Mouse (Mus musculus): ENCODE data around the gene 1700109H08Rik. TPM values are rescaled to one million over a fixed set of nuclear protein-coding genes. Genes with fewer than 3 reads are reported as not detected.
"Not testable (repeated sequence)": the region's sequence is repeated elsewhere in the genome, so short reads cannot be mapped to it uniquely, and the experiment has no call there.

1700109H08Rik gene
- polyA plus RNA-seq (2012; rRNA removed): 4.9 and 5.8 TPM in 2 replicates

GRCm38 (mm10) chr5:3571266-3571665 lies at the start of gene 1700109H08Rik:
Gene 1700109H08Rik, plus strand, starts transcription at chr5:3571566.
- Histone ChIP-seq H3K4me3 (ENCODE audit: insufficient read depth, low read length) (no peak within 1 kb of the TSS), H3K27ac (ENCODE audit: insufficient read depth, low read length) (no peak within 1 kb of the TSS), H3K4me1 (ENCODE audit: control insufficient read depth, insufficient read depth, low read length) (no peaks in the 10 kb centered on the region)
- TF ChIP-seq POLR2A (IDR thresholded peaks at IDR 0.05; ENCODE audit: extremely low read depth, insufficient read depth, low read length) (no peak), CTCF (IDR thresholded peaks at IDR 0.05; ENCODE audit: extremely low read depth, insufficient read depth, low read length) (no peak)

DNA sequence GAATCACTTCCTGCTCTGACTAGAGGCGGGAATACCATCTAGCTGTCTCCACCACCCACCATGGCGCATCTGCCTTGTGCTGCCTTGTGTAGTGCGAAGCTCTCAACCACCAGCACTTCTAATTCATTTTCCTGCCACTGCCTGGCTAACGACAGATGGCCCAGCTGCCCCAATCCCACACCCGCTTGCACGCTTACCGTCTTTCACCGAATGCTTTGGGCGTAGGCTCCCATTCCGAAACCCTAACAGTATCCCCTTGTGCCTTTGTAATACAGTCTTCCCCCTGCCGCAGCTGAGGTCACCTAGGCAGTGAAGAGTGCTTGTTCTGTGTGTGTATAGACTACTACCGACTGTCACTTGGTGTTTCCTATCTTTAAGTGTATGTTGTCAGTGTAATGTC lies 49.6 kb upstream of the 1700109H08Rik start:
- no peak overlapping the region for H3K4me3 ChIP-seq (ENCODE audit: insufficient read depth, low read length)
- no peak overlapping the region for H3K27ac ChIP-seq (ENCODE audit: insufficient read depth, low read length)
- TF ChIP-seq POLR2A (IDR thresholded peaks at IDR 0.05; ENCODE audit: extremely low read depth, insufficient read depth, low read length): no peak
- no peak for TF ChIP-seq CTCF (IDR thresholded peaks at IDR 0.05; ENCODE audit: extremely low read depth, insufficient read depth, low read length)
- peaks cover 2% of the 10 kb centered on the region for H3K4me1 ChIP-seq (ENCODE audit: control insufficient read depth, insufficient read depth, low read length)

DNA sequence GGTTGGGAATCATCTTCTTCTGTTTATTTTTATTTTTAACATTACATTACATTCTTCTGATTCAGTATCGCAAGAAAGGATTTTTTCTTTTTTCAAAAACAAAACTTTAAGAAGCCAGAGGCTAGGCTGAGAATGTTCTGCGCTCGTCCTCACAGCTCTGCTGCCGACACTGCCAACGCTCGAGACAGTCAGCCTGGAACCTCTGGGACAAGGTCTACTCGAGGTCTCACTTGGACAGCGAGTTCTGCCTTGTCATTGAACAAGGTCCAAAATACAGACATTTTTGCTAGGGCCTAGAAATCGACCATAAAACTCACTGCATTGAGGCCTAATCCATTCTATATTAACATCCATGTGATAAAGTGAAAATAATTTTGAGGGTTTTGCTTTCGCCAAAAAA lies 48.5 kb upstream of the 1700109H08Rik start:
- Histone ChIP-seq H3K4me3 (ENCODE audit: insufficient read depth, low read length) (no peak overlapping the region), H3K4me1 (ENCODE audit: control insufficient read depth, insufficient read depth, low read length) (peaks cover 2% of the 10 kb centered on the region), H3K27ac (ENCODE audit: insufficient read depth, low read length) (no peak overlapping the region)
- TF ChIP-seq POLR2A (IDR thresholded peaks at IDR 0.05; ENCODE audit: extremely low read depth, insufficient read depth, low read length) (no peak), CTCF (IDR thresholded peaks at IDR 0.05; ENCODE audit: extremely low read depth, insufficient read depth, low read length) (no peak)

GRCm38 (mm10) chr5:3527041-3527691 lies 44.2 kb upstream of the 1700109H08Rik start:
- Histone ChIP-seq H3K4me3 (ENCODE audit: insufficient read depth, low read length) (no peak overlapping the region), H3K27ac (ENCODE audit: insufficient read depth, low read length) (no peak overlapping the region), H3K4me1 (ENCODE audit: control insufficient read depth, insufficient read depth, low read length) (no peaks in the 10 kb centered on the region)
- TF ChIP-seq POLR2A (IDR thresholded peaks at IDR 0.05; ENCODE audit: extremely low read depth, insufficient read depth, low read length) (no peak), CTCF (IDR thresholded peaks at IDR 0.05; ENCODE audit: extremely low read depth, insufficient read depth, low read length) (no peak)

- no peak overlapping the region for H3K27ac ChIP-seq (ENCODE audit: insufficient read depth, low read length)
- H3K4me1 ChIP-seq (ENCODE audit: control insufficient read depth, insufficient read depth, low read length): no peaks in the 10 kb centered on the region
- TF ChIP-seq CTCF (IDR thresholded peaks at IDR 0.05; ENCODE audit: extremely low read depth, insufficient read depth, low read length) (no peak), POLR2A (IDR thresholded peaks at IDR 0.05; ENCODE audit: extremely low read depth, insufficient read depth, low read length) (no peak)
- H3K4me3 ChIP-seq (ENCODE audit: insufficient read depth, low read length): no peak overlapping the region
Measured at GRCm38 (mm10) chr5:3529585-3530189, 41.7 kb upstream of the 1700109H08Rik start.

DNA sequence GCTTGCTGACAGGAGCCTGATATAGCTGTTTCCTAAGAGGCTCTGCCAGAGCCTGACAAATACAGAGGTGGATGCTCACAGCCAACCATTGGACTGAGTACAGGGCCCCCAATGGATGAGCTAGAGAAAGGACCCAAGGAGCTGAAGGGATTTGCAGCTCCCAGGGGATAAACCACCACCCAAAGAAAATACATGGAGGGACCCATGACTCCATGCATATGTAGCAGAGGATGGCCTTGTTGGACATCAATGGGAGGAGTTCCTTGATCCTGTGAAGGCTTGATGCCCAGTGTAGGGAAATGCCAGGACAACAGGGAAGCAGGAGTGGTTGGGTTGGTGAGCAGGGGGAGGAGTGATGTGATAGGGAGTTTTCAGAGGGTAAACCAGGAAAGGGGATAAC lies 39.3 kb upstream of the 1700109H08Rik start:
- H3K4me1 ChIP-seq (ENCODE audit: control insufficient read depth, insufficient read depth, low read length); H3K27ac ChIP-seq (ENCODE audit: insufficient read depth, low read length); H3K4me3 ChIP-seq (ENCODE audit: insufficient read depth, low read length): not testable (repeated sequence)

GRCm38 (mm10) chr5:3536592-3537212 lies 34.7 kb upstream of the 1700109H08Rik start:
- Histone ChIP-seq H3K4me3 (ENCODE audit: insufficient read depth, low read length) (no peak overlapping the region), H3K27ac (ENCODE audit: insufficient read depth, low read length) (no peak overlapping the region), H3K4me1 (ENCODE audit: control insufficient read depth, insufficient read depth, low read length) (no peaks in the 10 kb centered on the region)
- no peak for TF ChIP-seq POLR2A (IDR thresholded peaks at IDR 0.05; ENCODE audit: extremely low read depth, insufficient read depth, low read length)

DNA sequence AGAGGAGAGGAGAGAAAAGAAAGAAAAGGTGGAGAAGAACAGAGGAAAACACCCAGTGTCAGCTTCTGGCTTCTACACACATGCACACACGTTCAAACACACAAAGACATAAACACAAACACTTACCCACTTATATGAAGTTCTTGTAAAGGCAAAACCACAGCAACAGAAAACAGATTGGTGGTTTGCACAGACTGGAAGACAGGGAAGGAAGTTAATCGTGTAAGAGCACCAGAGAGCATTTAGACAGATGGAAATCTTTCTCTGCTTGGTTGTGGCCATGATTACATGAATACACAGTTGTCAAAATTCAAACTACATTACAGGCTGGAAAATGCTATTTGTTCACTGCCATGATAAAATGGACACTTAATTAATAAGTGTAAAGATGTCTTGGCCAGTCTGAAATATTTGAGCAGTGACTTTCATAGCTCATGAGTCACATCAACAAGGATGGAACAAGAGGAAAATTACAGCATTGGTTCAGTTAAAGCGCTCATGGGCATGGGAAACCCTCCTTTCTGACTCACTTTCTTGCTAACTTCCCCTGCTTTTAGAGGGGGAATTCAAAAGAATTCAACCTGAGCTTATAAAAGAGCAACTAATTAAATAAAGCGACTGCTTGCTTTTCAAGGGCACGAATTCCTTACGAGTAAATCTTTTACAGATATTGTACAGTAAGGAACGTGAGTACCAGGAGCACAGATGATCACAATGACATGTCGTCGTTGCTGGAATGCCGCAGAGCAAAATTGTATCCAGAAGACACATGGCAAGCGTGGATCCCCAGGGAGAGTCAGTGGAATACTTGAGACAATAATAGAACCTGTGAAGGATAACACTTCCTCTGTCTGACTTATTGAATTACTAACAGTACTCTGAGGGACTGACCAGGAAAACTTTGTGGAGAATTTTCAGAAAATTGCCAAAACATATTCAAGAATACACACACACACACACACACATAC lies 32.6 kb upstream of the 1700109H08Rik start:
- no peaks in the 10 kb centered on the region for H3K4me1 ChIP-seq (ENCODE audit: control insufficient read depth, insufficient read depth, low read length)
- H3K27ac ChIP-seq (ENCODE audit: insufficient read depth, low read length): no peak overlapping the region
- no peak overlapping the region for H3K4me3 ChIP-seq (ENCODE audit: insufficient read depth, low read length)
- TF ChIP-seq CTCF (IDR thresholded peaks at IDR 0.05; ENCODE audit: extremely low read depth, insufficient read depth, low read length) (no peak), POLR2A (IDR thresholded peaks at IDR 0.05; ENCODE audit: extremely low read depth, insufficient read depth, low read length) (no peak)

- no peak overlapping the region for H3K27ac ChIP-seq (ENCODE audit: insufficient read depth, low read length)
- H3K4me3 ChIP-seq (ENCODE audit: insufficient read depth, low read length): no peak overlapping the region
- TF ChIP-seq POLR2A (IDR thresholded peaks at IDR 0.05; ENCODE audit: extremely low read depth, insufficient read depth, low read length): no peak
- TF ChIP-seq CTCF (IDR thresholded peaks at IDR 0.05; ENCODE audit: extremely low read depth, insufficient read depth, low read length): no peak
- peaks cover 4% of the 10 kb centered on the region for H3K4me1 ChIP-seq (ENCODE audit: control insufficient read depth, insufficient read depth, low read length)
Measured at GRCm38 (mm10) chr5:3541871-3542270, 29.5 kb upstream of the 1700109H08Rik start.

Measured in cortical plate, adult 2 months (tissue).